Mouse (Mus musculus) MEL (cell line): ENCODE measurements around the gene Xbp1. TPM values are rescaled to one million over a fixed set of nuclear protein-coding genes. Genes with fewer than 3 reads are reported as not detected.

ENCODE experiments used
- DNase-seq: peaks from one replicate; pipeline ENCODE4 v3.0.0; 2011; ENCODE audit warnings: low read depth, low spot score
- H3K27ac ChIP-seq: 2 replicates; pipeline ENCODE4 v1.5.1; 2012; ENCODE audit warnings: low read depth, mild to moderate bottlenecking, control low read depth, low read length, moderate library complexity; ENCODE audit not compliant: control insufficient read depth
- H3K27me3 ChIP-seq, 2 experiments: fragments of 150-350 bp in 1 of 2; sonication (generic) in 1 of 2; 2 replicates each; pipeline ENCODE4 v1.6.1; 2012; ENCODE audit warnings: low read length in 2 of 2, mild to moderate bottlenecking in 2 of 2, improper control_type of control experiment in 1 of 2, moderate library complexity in 1 of 2; ENCODE audit not compliant: insufficient read depth in 2 of 2, control insufficient read depth in 1 of 2
- H3K36me3 ChIP-seq, 2 experiments: 2 replicates each; pipeline ENCODE4 v1.6.1; 2012 to 2014; ENCODE audit warnings: low read length in 2 of 2, improper control_type of control experiment in 1 of 2, inconsistent platforms in 1 of 2, mild to moderate bottlenecking in 1 of 2; ENCODE audit not compliant: insufficient read depth in 2 of 2, control insufficient read depth in 1 of 2
- H3K4me1 ChIP-seq, 2 experiments: fragments of 150-350 bp in 1 of 2; sonication (generic) in 1 of 2; 2 replicates each; pipeline ENCODE4 v1.6.1; 2012; ENCODE audit warnings: low read length in 2 of 2, improper control_type of control experiment in 1 of 2, mild to moderate bottlenecking in 1 of 2; ENCODE audit not compliant: insufficient read depth in 2 of 2, control insufficient read depth in 1 of 2
- H3K4me3 ChIP-seq, 2 experiments: fragments of 150-350 bp in 1 of 2; sonication (generic) in 1 of 2; 2 replicates each; pipeline ENCODE4 v1.5.1; 2012; ENCODE audit warnings: low read depth in 2 of 2, low read length in 2 of 2, mild to moderate bottlenecking in 2 of 2, moderate library complexity in 2 of 2, control low read depth in 1 of 2, improper control_type of control experiment in 1 of 2; ENCODE audit not compliant: control insufficient read depth in 1 of 2, insufficient read depth in 1 of 2
- H3K79me2 ChIP-seq: 2 replicates; pipeline ENCODE4 v1.6.1; 2012; ENCODE audit warnings: mild to moderate bottlenecking, low read length, moderate library complexity; ENCODE audit not compliant: control insufficient read depth, poor library complexity, insufficient read depth
- H3K9ac ChIP-seq: 2 replicates; pipeline ENCODE4 v1.6.1; 2012; ENCODE audit warnings: low read depth, mild to moderate bottlenecking, control low read depth, low read length, moderate library complexity; ENCODE audit not compliant: control insufficient read depth, poor library complexity, severe bottlenecking
- H3K9me3 ChIP-seq: fragments of 150-350 bp; sonication (generic); replicated peaks from 2 replicates; pipeline ENCODE4 v1.6.1; 2012; ENCODE audit warnings: mild to moderate bottlenecking, low read length, improper control_type of control experiment, moderate library complexity; ENCODE audit not compliant: insufficient read depth
- BHLHE40 ChIP-seq: IDR thresholded peaks from 2 replicates; pipeline ENCODE4 v1.6.1; 2012; ENCODE audit warnings: low read depth, mild to moderate bottlenecking, inconsistent platforms, low read length, improper control_type of control experiment, borderline replicate concordance
- CHD1 ChIP-seq: IDR thresholded peaks from 2 replicates; pipeline ENCODE4 v1.6.1; 2012; ENCODE audit warnings: low read depth, mild to moderate bottlenecking, inconsistent platforms, low read length, improper control_type of control experiment
- E2F4 ChIP-seq: IDR thresholded peaks from 2 replicates; pipeline ENCODE4 v1.6.1; 2011; ENCODE audit warnings: low read depth, low read length, improper control_type of control experiment, borderline replicate concordance
- ELF1 ChIP-seq: IDR thresholded peaks from 2 replicates; pipeline ENCODE4 v1.6.1; 2014; ENCODE audit warnings: low read depth, mild to moderate bottlenecking, inconsistent platforms, low read length, improper control_type of control experiment, moderate library complexity
- EP300 ChIP-seq, 2 experiments: IDR thresholded peaks; 2 replicates each; pipeline ENCODE4 v1.6.1; 2011; ENCODE audit warnings: improper control_type of control experiment in 2 of 2, low read length in 2 of 2, low read depth in 1 of 2, mild to moderate bottlenecking in 1 of 2
- ETS1 ChIP-seq: IDR thresholded peaks from 2 replicates; pipeline ENCODE4 v1.6.1; 2012; ENCODE audit warnings: low read depth, mild to moderate bottlenecking, inconsistent platforms, low read length, improper control_type of control experiment, moderate library complexity
- GATA1 ChIP-seq: IDR thresholded peaks from 2 replicates; pipeline ENCODE4 v1.6.1; 2011; ENCODE audit warnings: low read depth, low read length, improper control_type of control experiment
- HCFC1 ChIP-seq: IDR thresholded peaks from 2 replicates; pipeline ENCODE4 v1.6.1; 2012; ENCODE audit warnings: low read depth, mild to moderate bottlenecking, inconsistent platforms, low read length, improper control_type of control experiment, moderate library complexity
- JUND ChIP-seq: IDR thresholded peaks from 2 replicates; pipeline ENCODE4 v1.6.1; 2011; ENCODE audit warnings: low read depth, mild to moderate bottlenecking, improper control_type of control experiment, low read length
- KAT2A ChIP-seq: conservative IDR thresholded peaks from 2 replicates; pipeline ENCODE4 v1.6.1; 2012; ENCODE audit warnings: low read depth, low read length, improper control_type of control experiment, inconsistent platforms
- MAFK ChIP-seq: IDR thresholded peaks from 2 replicates; pipeline ENCODE4 v1.6.1; 2011; ENCODE audit warnings: low read depth, mild to moderate bottlenecking, low read length, improper control_type of control experiment, borderline replicate concordance
- MAZ ChIP-seq: IDR thresholded peaks from 2 replicates; pipeline ENCODE4 v1.6.1; 2012; ENCODE audit warnings: low read depth, mild to moderate bottlenecking, inconsistent platforms, low read length, improper control_type of control experiment
- MEF2A ChIP-seq: IDR thresholded peaks from 2 replicates; pipeline ENCODE4 v1.6.1; 2014; ENCODE audit warnings: low read depth, mild to moderate bottlenecking, inconsistent platforms, low read length, improper control_type of control experiment; ENCODE audit not compliant: poor library complexity, insufficient replicate concordance, severe bottlenecking; ENCODE audit errors: extremely low read depth
- MYB ChIP-seq: IDR thresholded peaks from 2 replicates; pipeline ENCODE4 v1.6.1; 2011; ENCODE audit warnings: mild to moderate bottlenecking, low read depth, low read length, improper control_type of control experiment
- MYC ChIP-seq: IDR thresholded peaks from 2 replicates; pipeline ENCODE4 v1.6.1; 2011; ENCODE audit warnings: low read depth, mild to moderate bottlenecking, low read length, improper control_type of control experiment, moderate library complexity
- POLR2A ChIP-seq, 2 experiments: IDR thresholded peaks; 2 replicates each; pipeline ENCODE4 v1.6.1; 2011 to 2012; ENCODE audit warnings: low read length in 2 of 2, mild to moderate bottlenecking in 2 of 2, control low read depth in 1 of 2, improper control_type of control experiment in 1 of 2, low read depth in 1 of 2, moderate library complexity in 1 of 2; ENCODE audit not compliant: control insufficient read depth in 1 of 2, insufficient read depth in 1 of 2, poor library complexity in 1 of 2
- POLR2AphosphoS2 ChIP-seq: IDR thresholded peaks from 2 replicates; pipeline ENCODE4 v1.6.1; 2011; ENCODE audit warnings: low read length, improper control_type of control experiment
- POLR2AphosphoS5 ChIP-seq: IDR thresholded peaks from 2 replicates; pipeline ENCODE4 v1.6.1; 2012; ENCODE audit warnings: low read depth, borderline replicate concordance, mild to moderate bottlenecking, inconsistent platforms, low read length, moderate library complexity, mixed read lengths
- RCOR1 ChIP-seq: IDR thresholded peaks from 2 replicates; pipeline ENCODE4 v1.6.1; 2012; ENCODE audit warnings: low read depth, mild to moderate bottlenecking, inconsistent platforms, low read length, improper control_type of control experiment
- SIN3A ChIP-seq: IDR thresholded peaks from 2 replicates; pipeline ENCODE4 v1.6.1; 2012; ENCODE audit warnings: low read length, improper control_type of control experiment, inconsistent platforms
- SMC3 ChIP-seq: IDR thresholded peaks from 2 replicates; pipeline ENCODE4 v1.6.1; 2011; ENCODE audit warnings: low read depth, low read length, improper control_type of control experiment
- TAL1 ChIP-seq: IDR thresholded peaks from 2 replicates; pipeline ENCODE4 v1.6.1; 2012; ENCODE audit warnings: mild to moderate bottlenecking, inconsistent platforms, low read length, moderate library complexity, mixed read lengths
- TCF12 ChIP-seq: IDR thresholded peaks from 2 replicates; pipeline ENCODE4 v1.6.1; 2014; ENCODE audit warnings: low read depth, mild to moderate bottlenecking, inconsistent platforms, low read length, improper control_type of control experiment, moderate library complexity
- UBTF ChIP-seq: IDR thresholded peaks from 2 replicates; pipeline ENCODE4 v1.6.1; 2012; ENCODE audit warnings: low read depth, mild to moderate bottlenecking, inconsistent platforms, low read length, improper control_type of control experiment, moderate library complexity, borderline replicate concordance; ENCODE audit not compliant: insufficient read depth
- ZKSCAN1 ChIP-seq: IDR thresholded peaks from 2 replicates; pipeline ENCODE4 v1.6.1; 2012; ENCODE audit warnings: low read depth, mild to moderate bottlenecking, inconsistent platforms, low read length, improper control_type of control experiment, moderate library complexity
- ZNF384 ChIP-seq: IDR thresholded peaks from 2 replicates; pipeline ENCODE4 v1.6.1; 2012; ENCODE audit warnings: low read depth, mild to moderate bottlenecking, inconsistent platforms, low read length, improper control_type of control experiment
- polyA plus RNA-seq, 2 experiments: library from polyadenylated mRNA; stranded (reverse) in 1 of 2; unstranded in 1 of 2; fragments of >175 nt in 1 of 2; fragments of >200 nt in 1 of 2; gene quantifications; 2 replicates each; pipeline versions ENCODE4 v1.2.1 to v1.2.4; 2012; ENCODE audit warnings: low replicate concordance in 2 of 2, low read depth in 1 of 2; ENCODE audit not compliant: insufficient read length in 2 of 2, insufficient read depth in 1 of 2, missing spikeins in 1 of 2
- total RNA-seq: library from RNA; depleted of rRNA; stranded (reverse); fragments of 300-350 nt; gene quantifications from 2 replicates; pipeline ENCODE4 v1.2.3, GENCODE M21; 2012

The Xbp1 gene
- total and polyA plus RNA-seq, 3 experiments: 81.8 to 101 TPM; not detected in 1

DNA sequence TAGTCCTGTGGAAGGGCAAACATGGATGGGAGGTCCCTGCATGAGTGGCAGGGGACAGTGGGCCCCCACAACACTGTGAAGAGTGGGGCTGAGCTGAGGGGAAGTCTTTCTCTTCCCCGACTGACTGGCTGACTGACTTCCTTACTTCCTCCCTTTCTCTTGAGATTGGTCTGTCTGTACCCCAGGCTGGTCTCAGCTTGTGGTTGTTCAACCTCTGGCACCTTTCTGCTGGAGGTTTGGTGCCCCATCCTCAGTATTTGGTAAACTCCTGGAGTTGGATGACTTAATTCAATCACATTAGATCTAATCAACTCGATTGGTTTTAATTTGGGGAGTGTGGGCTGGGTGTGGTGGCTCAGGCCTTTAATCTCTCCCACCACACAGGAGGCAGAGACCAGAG is 46.0 kb downstream of the Xbp1 start:
- no peak for TF ChIP-seq E2F4
- TF ChIP-seq RCOR1: 0 out of 2 replicates have a peak, but pooled peaks have one; percentile 19
- no peak for TF ChIP-seq GATA1
- TF ChIP-seq ZKSCAN1: no peak
- TF ChIP-seq EP300 (IDR thresholded peaks at IDR 0.05; ENCODE audit: low read depth in 1 of 2, low read length in 2 of 2): peak in 1 of 2 experiments; percentile 25; a peak in 1 of 4 replicates
- TF ChIP-seq, all 39 proteins: peak for 2
- Histone ChIP-seq H3K4me3 (no peak overlapping the region), H3K36me3 (peaks cover 0 to 43% of the 10 kb centered on the region in 2 experiments; a peak in 2 of 4 replicates), H3K27me3 (no peaks in the 10 kb centered on the region), H3K9ac (no peak overlapping the region), H3K27ac (peak overlapping the region; percentile 36), H3K9me3 (no peaks in the 10 kb centered on the region), H3K4me1 (peaks cover 29 to 56% of the 10 kb centered on the region in 2 experiments), H3K79me2 (no peaks in the 10 kb centered on the region)
- DNase-seq: peak; percentile 65

DNA sequence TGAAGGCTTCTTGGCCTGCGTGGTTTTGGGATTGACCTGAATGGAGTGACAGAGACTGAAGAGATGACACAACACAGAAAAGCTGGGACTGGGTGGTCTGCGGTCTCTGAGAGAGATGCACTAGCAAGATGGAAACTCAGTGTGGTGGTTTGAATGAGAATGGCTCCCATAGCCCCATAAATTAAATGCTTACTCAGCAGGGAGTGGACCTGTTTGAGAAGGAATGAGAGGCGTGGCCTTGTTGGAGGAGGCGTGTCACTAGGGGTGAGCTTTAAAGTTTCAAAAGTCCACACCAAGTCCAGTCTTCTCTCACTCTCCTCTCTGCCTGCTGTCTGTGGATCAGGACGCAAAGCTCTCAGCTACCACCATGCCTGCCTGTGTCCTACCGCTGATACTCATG is 47.2 kb downstream of the Xbp1 start:
- Histone ChIP-seq H3K36me3 (peaks cover 0 to 50% of the 10 kb centered on the region in 2 experiments; a peak in 2 of 4 replicates), H3K4me3 (no peak overlapping the region), H3K79me2 (no peaks in the 10 kb centered on the region), H3K27ac (peak overlapping the region; percentile 81), H3K27me3 (no peaks in the 10 kb centered on the region), H3K9ac (no peak overlapping the region), H3K4me1 (peaks cover 38 to 63% of the 10 kb centered on the region in 2 experiments), H3K9me3 (no peaks in the 10 kb centered on the region)
- DNase-seq: no peak
- TF ChIP-seq POLR2AphosphoS2 (no peak), SMC3 (no peak), UBTF (no peak), ZKSCAN1 (no peak), RCOR1 (no peak), JUND (0 out of 2 replicates have a peak, but pooled peaks have one; percentile 6), POLR2A (IDR thresholded peaks at IDR 0.05; ENCODE audit: control insufficient read depth in 1 of 2, insufficient read depth in 1 of 2, low read depth in 1 of 2, low read length in 2 of 2, poor library complexity in 1 of 2) (no peak), MAFK (peak; percentile 92), CHD1 (no peak), KAT2A (no peak), ETS1 (no peak)

DNA sequence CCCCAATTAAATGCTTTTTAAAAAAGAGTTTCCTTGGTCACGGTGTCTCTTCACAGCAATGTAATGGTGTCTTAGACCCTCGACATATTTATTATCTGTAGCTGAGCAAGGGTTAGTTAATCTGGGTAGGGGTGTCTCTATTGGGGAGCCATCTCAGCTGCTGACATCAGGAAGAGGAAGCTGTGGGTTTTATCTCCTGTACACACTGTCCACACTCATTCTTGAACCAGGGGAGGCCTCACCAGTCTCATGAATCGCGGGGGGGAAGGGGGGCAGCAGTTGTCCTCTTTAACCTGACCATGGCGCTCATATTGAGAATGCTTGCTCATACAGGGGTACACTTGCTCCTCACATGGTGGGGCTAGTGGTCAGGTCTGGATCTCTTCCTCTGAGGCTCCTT is 47.6 kb downstream of the Xbp1 start:
- peak overlapping the region; percentile 81 for H3K27ac ChIP-seq
- peak overlapping the region; percentile 41 for H3K9ac ChIP-seq
- no peaks in the 10 kb centered on the region for H3K9me3 ChIP-seq
- H3K36me3 ChIP-seq: peaks cover 0 to 49% of the 10 kb centered on the region in 2 experiments; a peak in 2 of 4 replicates
- no peaks in the 10 kb centered on the region for H3K79me2 ChIP-seq
- DNase-seq: peak; percentile 91
- peaks cover 41 to 61% of the 10 kb centered on the region in 2 experiments for H3K4me1 ChIP-seq
- H3K27me3 ChIP-seq: no peaks in the 10 kb centered on the region
- no peak overlapping the region for H3K4me3 ChIP-seq
- TF ChIP-seq SIN3A (peak; percentile 92), HCFC1 (0 out of 2 replicates have a peak, but pooled peaks have one; percentile 40), POLR2AphosphoS5 (no peak), MYB (0 out of 2 replicates have a peak, but pooled peaks have one; percentile 16), MEF2A (no peak), E2F4 (no peak), MYC (peak; percentile 78; the same call in 1 of the 2 replicates), MAZ (peak; percentile 85), RCOR1 (peak; percentile 89), ELF1 (peak; percentile 53; the same call in 1 of the 2 replicates), TAL1 (peak; percentile 90), BHLHE40 (peak; percentile 56; the same call in 1 of the 2 replicates), ZNF384 (0 out of 2 replicates have a peak, but pooled peaks have one; percentile 3), KAT2A (no peak), TCF12 (peak; percentile 97)
